Mouse (Mus musculus): ENCODE measurements at regions not wholly inside any gene's neighbourhood (a gene's known extent, or its start where the extent isn't known, plus 50 kb on each side); places are given as distances from the start of the nearest gene placed in this dataset.

GRCm38 (mm10) chr4:150741810-150742209, 89.8 kb upstream of the Slc45a1 start:
- WGBS: 78% methylated on average over 4 of the region's 4 CpGs
- Histone ChIP-seq H3K36me3 (no peaks in the 10 kb centered on the region), H3K4me2 (replicated peaks) (no peak overlapping the region), H3K9ac (no peak overlapping the region), H3K27me3 (no peaks in the 10 kb centered on the region), H3K4me3 (no peak overlapping the region), H3K4me1 (peaks cover 18% of the 10 kb centered on the region), H3K9me3 (no peaks in the 10 kb centered on the region), H3K27ac (no peak overlapping the region)
- no peak for ATAC-seq (ENCODE audit: low FRiP score, low read depth)

DNA sequence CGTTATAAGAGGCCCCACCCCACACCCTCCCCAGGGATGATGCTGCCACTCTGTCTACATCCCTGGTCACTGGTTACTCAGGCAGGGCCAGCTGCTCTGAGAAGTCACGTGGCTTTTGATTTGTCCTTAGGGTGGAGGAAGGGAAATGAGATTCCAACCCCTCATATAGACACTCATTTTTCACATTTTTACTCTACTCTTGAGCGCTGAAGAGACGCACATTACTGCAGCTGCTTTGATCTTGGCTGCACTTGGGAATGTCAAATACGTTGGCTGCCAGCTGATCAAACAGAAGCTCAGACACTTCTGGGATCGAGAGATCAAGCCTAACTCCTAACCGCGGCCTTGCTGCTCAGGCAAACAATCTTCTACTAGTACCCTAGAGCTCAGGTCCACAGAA, 88.2 kb upstream of the Slc45a1 start:
- Histone ChIP-seq H3K9me3 (no peaks in the 10 kb centered on the region), H3K36me3 (no peaks in the 10 kb centered on the region), H3K27ac (no peak overlapping the region; the same call in 1 of the 2 replicates), H3K9ac (no peak overlapping the region), H3K27me3 (no peaks in the 10 kb centered on the region), H3K4me1 (peaks cover 6% of the 10 kb centered on the region; the same call in 1 of the 2 replicates), H3K4me3 (no peak overlapping the region), H3K4me2 (replicated peaks) (no peak overlapping the region)
- ATAC-seq (ENCODE audit: low FRiP score, low read depth): no peak
- 43% methylated on average over 8 of the region's 8 CpGs for WGBS

- no peak overlapping the region for H3K4me3 ChIP-seq
- H3K9ac ChIP-seq: no peak overlapping the region
- H3K27ac ChIP-seq: no peak overlapping the region
- 93% methylated on average over 9 of the region's 9 CpGs for WGBS
- H3K9me3 ChIP-seq: no peaks in the 10 kb centered on the region
- H3K4me1 ChIP-seq: peaks cover 6% of the 10 kb centered on the region; the same call in 1 of the 2 replicates
- no peaks in the 10 kb centered on the region for H3K27me3 ChIP-seq
- H3K4me2 ChIP-seq (replicated peaks): no peak overlapping the region
- H3K36me3 ChIP-seq: no peaks in the 10 kb centered on the region
- ATAC-seq (ENCODE audit: low FRiP score, low read depth): no peak
Measured at GRCm38 (mm10) chr4:150738736-150739135, 86.8 kb upstream of the Slc45a1 start.

DNA sequence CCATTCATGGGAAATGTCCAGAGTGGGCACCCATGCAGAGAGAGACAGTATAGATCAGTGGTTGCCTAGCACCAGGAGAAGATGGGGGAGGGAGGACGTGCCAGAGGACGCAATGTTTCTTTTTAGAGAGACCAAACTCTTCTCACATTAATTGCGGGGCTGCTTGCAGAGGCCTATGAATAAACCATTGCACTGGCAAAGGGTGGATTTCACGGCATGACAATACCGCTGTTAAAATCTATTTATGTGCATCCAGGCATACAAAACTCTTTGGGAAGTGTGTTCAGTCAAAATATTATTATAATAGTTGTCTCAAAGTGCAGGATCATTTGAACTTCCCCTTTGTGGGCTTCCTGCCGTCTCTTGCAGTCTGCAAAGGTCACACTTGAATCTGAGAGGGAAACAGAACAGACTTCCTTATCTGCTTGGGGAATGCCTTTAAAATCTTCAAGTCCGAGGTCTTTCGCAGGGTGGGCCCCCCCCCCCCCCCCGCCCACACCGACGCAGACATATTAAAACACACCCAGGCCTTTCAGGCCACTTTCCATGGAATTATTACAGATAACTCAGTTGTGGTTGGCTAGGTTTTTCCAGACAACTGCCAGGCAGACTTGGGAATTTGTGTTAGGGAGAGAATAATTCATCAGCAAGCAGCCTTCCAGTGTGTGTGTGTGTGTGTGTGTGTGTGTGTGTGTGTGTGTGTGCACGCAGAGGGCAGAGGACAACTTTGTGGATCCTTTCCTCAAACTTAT, 78.3 kb upstream of the Slc45a1 start:
- Histone ChIP-seq H3K4me3 (no peak overlapping the region), H3K27me3 (no peaks in the 10 kb centered on the region), H3K27ac (no peak overlapping the region; the same call in 1 of the 2 replicates), H3K4me1 (peaks cover 19% of the 10 kb centered on the region), H3K9ac (no peak overlapping the region), H3K9me3 (no peaks in the 10 kb centered on the region; the same call in 1 of the 2 replicates), H3K4me2 (replicated peaks) (no peak overlapping the region), H3K36me3 (no peaks in the 10 kb centered on the region)
- 36% methylated on average over 12 of the region's 12 CpGs for WGBS
- ATAC-seq (ENCODE audit: low FRiP score, low read depth): no peak

DNA sequence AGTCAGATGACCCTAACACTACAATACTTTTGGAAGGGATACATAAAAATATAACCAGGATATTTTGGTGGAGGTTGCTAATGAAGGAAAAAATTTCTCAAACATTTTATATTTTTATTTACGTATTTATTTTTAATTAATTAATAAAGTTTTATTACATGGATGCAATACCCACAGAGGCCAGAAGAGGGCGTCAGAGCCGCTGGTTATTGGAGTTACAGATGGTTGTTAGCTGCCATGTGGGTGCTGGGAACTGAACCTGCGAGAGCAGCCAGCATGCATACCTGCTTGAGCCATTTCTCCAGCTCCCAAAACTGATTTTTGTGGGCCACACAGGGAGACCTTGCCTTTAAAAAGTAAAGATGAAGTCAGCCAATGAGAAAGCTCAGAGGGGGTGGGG, 74.6 kb upstream of the Slc45a1 start:
- Histone ChIP-seq H3K4me3 (no peak overlapping the region), H3K36me3 (no peaks in the 10 kb centered on the region), H3K4me1 (peaks cover 28% of the 10 kb centered on the region), H3K9ac (no peak overlapping the region), H3K27ac (no peak overlapping the region), H3K27me3 (no peaks in the 10 kb centered on the region), H3K4me2 (replicated peaks) (no peak overlapping the region), H3K9me3 (no peaks in the 10 kb centered on the region; the same call in 1 of the 2 replicates)
- no peak for ATAC-seq (ENCODE audit: low FRiP score, low read depth)
- 62% methylated on average over 4 of the region's 4 CpGs for WGBS

DNA sequence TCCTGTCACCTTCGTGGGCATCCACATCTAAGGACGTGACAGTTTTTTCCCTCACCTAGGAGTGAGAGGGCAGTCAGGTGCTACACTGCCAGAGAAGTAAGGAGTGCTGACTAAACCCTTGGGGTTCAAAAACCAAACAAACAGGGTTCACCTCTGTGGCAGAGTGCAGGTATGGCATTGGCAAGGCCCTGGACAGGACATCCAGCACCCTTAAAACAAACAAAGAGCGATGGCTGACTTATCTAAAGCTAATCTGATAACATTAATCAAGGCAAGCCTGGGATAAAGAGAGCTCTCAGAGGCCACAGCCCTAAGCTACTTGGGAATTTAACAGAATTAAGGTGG, 74.1 kb upstream of the Slc45a1 start:
- H3K27me3 ChIP-seq: no peaks in the 10 kb centered on the region
- H3K4me3 ChIP-seq: no peak overlapping the region
- H3K36me3 ChIP-seq: no peaks in the 10 kb centered on the region
- no peaks in the 10 kb centered on the region; the same call in 1 of the 2 replicates for H3K9me3 ChIP-seq
- no peak overlapping the region for H3K9ac ChIP-seq
- H3K27ac ChIP-seq: no peak overlapping the region
- WGBS: 93% methylated on average over 3 of the region's 3 CpGs
- H3K4me2 ChIP-seq (replicated peaks): no peak overlapping the region
- ATAC-seq (ENCODE audit: low FRiP score, low read depth): no peak
- H3K4me1 ChIP-seq: peaks cover 28% of the 10 kb centered on the region

DNA sequence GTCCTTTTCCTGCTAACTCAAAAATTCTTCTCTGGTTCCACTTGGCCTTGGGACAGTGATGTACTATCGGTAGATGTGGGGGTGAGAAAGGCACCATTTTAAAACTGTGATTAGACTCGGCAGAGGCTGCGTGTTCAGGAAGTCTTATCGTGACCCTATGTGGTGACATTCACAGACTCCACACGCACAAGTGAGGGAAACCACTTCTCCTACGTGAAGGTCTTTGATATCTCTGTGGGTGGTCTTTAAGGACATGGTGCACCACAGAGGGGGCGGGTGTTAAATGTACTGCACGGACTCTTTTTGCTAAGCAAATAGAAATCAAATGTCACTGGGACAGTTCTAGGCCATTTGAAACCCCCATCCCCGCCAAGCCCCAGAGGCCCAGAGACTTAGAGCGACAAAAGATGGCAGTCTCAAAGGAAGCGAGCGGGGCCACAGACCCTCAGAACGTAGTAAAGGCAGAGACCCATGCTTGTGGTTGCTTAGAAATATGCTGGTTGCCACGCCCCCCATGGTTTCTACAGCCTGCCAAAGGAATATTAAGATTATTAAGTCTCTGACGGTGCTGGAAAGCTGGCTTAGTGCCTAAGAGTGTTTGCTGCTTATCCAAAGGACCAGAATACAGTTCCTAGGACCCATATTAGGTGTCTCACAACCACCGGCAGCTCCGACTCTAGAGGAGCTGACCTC, 73.6 kb upstream of the Slc45a1 start:
- WGBS: 74% methylated on average over 17 of the region's 17 CpGs
- H3K9me3 ChIP-seq: no peaks in the 10 kb centered on the region; the same call in 1 of the 2 replicates
- H3K27me3 ChIP-seq: no peaks in the 10 kb centered on the region
- H3K36me3 ChIP-seq: no peaks in the 10 kb centered on the region
- no peak overlapping the region for H3K27ac ChIP-seq
- no peak overlapping the region for H3K9ac ChIP-seq
- H3K4me1 ChIP-seq: peaks cover 27% of the 10 kb centered on the region
- H3K4me2 ChIP-seq (replicated peaks): no peak overlapping the region
- no peak overlapping the region for H3K4me3 ChIP-seq
- no peak for ATAC-seq (ENCODE audit: low FRiP score, low read depth)

- Histone ChIP-seq H3K4me3 (no peak overlapping the region), H3K4me2 (replicated peaks) (no peak overlapping the region), H3K4me1 (peaks cover 23% of the 10 kb centered on the region), H3K27ac (no peak overlapping the region), H3K9ac (no peak overlapping the region), H3K27me3 (no peaks in the 10 kb centered on the region), H3K9me3 (no peaks in the 10 kb centered on the region; the same call in 1 of the 2 replicates), H3K36me3 (no peaks in the 10 kb centered on the region)
- WGBS: 66% methylated on average over 11 of the region's 11 CpGs
- ATAC-seq (ENCODE audit: low FRiP score, low read depth): no peak
Measured at GRCm38 (mm10) chr4:150724823-150725222, 72.8 kb upstream of the Slc45a1 start.

- H3K9me3 ChIP-seq: no peaks in the 10 kb centered on the region; the same call in 1 of the 2 replicates
- no peak for ATAC-seq (ENCODE audit: low FRiP score, low read depth)
- H3K27ac ChIP-seq: no peak overlapping the region
- H3K36me3 ChIP-seq: no peaks in the 10 kb centered on the region
- no peak overlapping the region for H3K9ac ChIP-seq
- no peak overlapping the region for H3K4me3 ChIP-seq
- H3K4me1 ChIP-seq: peaks cover 27% of the 10 kb centered on the region
- no peak overlapping the region for H3K4me2 ChIP-seq (replicated peaks)
- 53% methylated on average over 12 of the region's 12 CpGs for WGBS
- no peaks in the 10 kb centered on the region for H3K27me3 ChIP-seq
Measured at GRCm38 (mm10) chr4:150721619-150722283, 69.8 kb upstream of the Slc45a1 start.

- Histone ChIP-seq H3K9ac (no peak overlapping the region), H3K27ac (no peak overlapping the region), H3K4me3 (no peak overlapping the region), H3K4me2 (replicated peaks) (no peak overlapping the region), H3K9me3 (no peaks in the 10 kb centered on the region), H3K4me1 (peaks cover 16% of the 10 kb centered on the region), H3K27me3 (no peaks in the 10 kb centered on the region), H3K36me3 (no peaks in the 10 kb centered on the region)
- no peak for ATAC-seq (ENCODE audit: low FRiP score, low read depth)
- WGBS: 74% methylated on average over 7 of the region's 7 CpGs
Measured at GRCm38 (mm10) chr4:150717866-150718265, 65.9 kb upstream of the Slc45a1 start.

DNA sequence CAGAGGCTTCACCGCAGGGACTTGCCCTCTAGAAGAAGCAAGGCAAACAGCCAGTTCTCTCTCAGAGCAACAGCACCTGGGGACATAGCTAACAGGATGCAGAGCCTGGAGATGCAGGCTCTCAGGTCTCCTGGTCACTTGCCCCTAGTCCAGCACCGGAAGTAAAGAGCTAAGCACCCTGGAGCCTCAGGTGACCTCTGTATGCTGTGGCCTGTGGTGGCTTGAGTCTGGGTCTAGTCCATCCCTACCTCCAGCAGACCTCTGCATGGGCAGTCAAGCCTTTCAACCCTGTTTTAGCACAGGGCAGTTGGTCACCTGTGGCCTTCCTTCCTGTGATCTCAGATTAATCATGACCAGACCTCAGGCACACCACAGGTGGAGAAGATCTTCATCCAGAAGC, 63.1 kb upstream of the Slc45a1 start:
- no peak for ATAC-seq (ENCODE audit: low FRiP score, low read depth)
- WGBS: 78% methylated on average over 2 of the region's 2 CpGs
- no peaks in the 10 kb centered on the region for H3K36me3 ChIP-seq

GRCm38 (mm10) chr4:150713291-150713690, 61.3 kb upstream of the Slc45a1 start:
- Histone ChIP-seq H3K4me2 (replicated peaks) (no peak overlapping the region), H3K9me3 (no peaks in the 10 kb centered on the region), H3K27ac (no peak overlapping the region), H3K27me3 (no peaks in the 10 kb centered on the region), H3K4me1 (peaks cover 20% of the 10 kb centered on the region), H3K4me3 (no peak overlapping the region), H3K9ac (no peak overlapping the region), H3K36me3 (no peaks in the 10 kb centered on the region)
- 13% methylated on average over 5 of the region's 5 CpGs for WGBS
- no peak for ATAC-seq (ENCODE audit: low FRiP score, low read depth)

More for the DNA sequence above, 63.1 kb upstream of the Slc45a1 start:
- Histone ChIP-seq H3K4me1 (peaks cover 17% of the 10 kb centered on the region), H3K27me3 (no peaks in the 10 kb centered on the region), H3K4me3 (no peak overlapping the region), H3K9me3 (no peaks in the 10 kb centered on the region), H3K9ac (no peak overlapping the region), H3K4me2 (replicated peaks) (no peak overlapping the region), H3K27ac (no peak overlapping the region)
